Comparison of ENCODE assay signal across 23 mouse cellular contexts in the genomic region with DNA sequence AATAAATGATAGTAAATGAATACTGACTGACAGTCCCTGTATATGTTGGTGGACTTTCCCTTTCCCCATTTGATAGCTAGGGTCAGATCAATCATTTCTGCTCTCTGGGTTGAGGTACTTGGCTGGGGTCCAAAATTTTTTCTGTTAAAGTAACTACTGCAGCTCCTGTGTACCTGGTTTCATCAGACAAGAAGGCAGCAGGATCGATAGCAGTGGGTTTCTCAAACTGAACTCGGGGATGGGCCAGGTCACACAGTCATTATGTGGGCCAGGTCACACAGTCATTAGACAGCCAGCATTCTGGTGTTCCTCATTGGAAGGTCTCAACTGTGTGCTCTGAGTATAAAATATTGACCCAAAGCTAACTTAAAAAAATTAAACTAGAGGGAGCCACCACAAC. TPM values are rescaled to one million over a fixed set of nuclear protein-coding genes. Genes with fewer than 3 reads are reported as not detected.
"Had no signal": no experiment of that assay in that cellular context is flagged by ENCODE, and none has a peak within 500 bp of the region (broad histone marks: within the 10 kb centered on the region; RNA-seq: fewer than 3 reads in every experiment).

No protein-coding gene starts in this region.

- H3K36me3 ChIP-seq: lung, embryonic 15.5 days; midbrain, embryonic 13.5 days; midbrain, embryonic 15.5 days; neural tube, embryonic 12.5 days; stomach, embryonic 15.5 days had no signal

- H3K27ac ChIP-seq: lung, embryonic 15.5 days; macrophage; midbrain, embryonic 13.5 days; midbrain, embryonic 15.5 days; neural tube, embryonic 12.5 days; stomach, embryonic 15.5 days; stomach, postnatal 0 days had no signal

- ATAC-seq: lung, postnatal 0 days; midbrain, embryonic 13.5 days; midbrain, embryonic 15.5 days had no signal

- H3K27me3 ChIP-seq: lung, embryonic 15.5 days; midbrain, embryonic 15.5 days; neural tube, embryonic 12.5 days; stomach, embryonic 15.5 days had no signal

- DNase-seq: lung, adult 2 months; lung, postnatal 14 days; lung, postnatal 36 days; right cerebral cortex, postnatal 14 days; thymus, adult 2 months; thymus, postnatal 25 days; thymus, postnatal 4 days had no signal

- H3K4me3 ChIP-seq: lung, embryonic 15.5 days; megakaryocyte, embryonic 14.5 days; midbrain, embryonic 13.5 days; midbrain, embryonic 15.5 days; neural tube, embryonic 12.5 days; stomach, embryonic 15.5 days had no signal

- H3K4me2 ChIP-seq: lung, embryonic 15.5 days; midbrain, embryonic 11.5 days; midbrain, embryonic 13.5 days; midbrain, embryonic 15.5 days; neural tube, embryonic 12.5 days; stomach, embryonic 15.5 days had no signal

- H3K9me3 ChIP-seq: lung, embryonic 15.5 days; megakaryocyte, embryonic 14.5 days; midbrain, embryonic 13.5 days; midbrain, embryonic 15.5 days; neural tube, embryonic 12.5 days; stomach, embryonic 15.5 days had no signal

- H3K9ac ChIP-seq: lung, embryonic 15.5 days; midbrain, embryonic 13.5 days; midbrain, embryonic 15.5 days; neural tube, embryonic 12.5 days; stomach, embryonic 15.5 days had no signal

RNA-seq across cellular contexts. Expression of gene Efcab10, which starts 33.1 kb away (rescaled TPM):
- total RNA-seq: megakaryocyte progenitor cell, adult 5-6 weeks; midbrain, postnatal 0 days; monocyte, adult 5-6 weeks; neutrophil, adult 5-6 weeks had no signal
- polyA plus RNA-seq: macrophage; spleen, adult 2 months; stomach, postnatal 0 days; thymus, adult 2 months; urinary bladder, adult 2 months had no signal
